Mouse (Mus musculus) gastrocnemius, postnatal 36 days (tissue): ENCODE data around the gene Smndc1. TPM values are rescaled to one million over a fixed set of nuclear protein-coding genes. Genes with fewer than 3 reads are reported as not detected.
"Not testable (repeated sequence)": the region's sequence is repeated elsewhere in the genome, so short reads cannot be mapped to it uniquely, and the experiment has no call there.

Experiments used
- DNase-seq, 2 experiments: peaks; one replicate each; pipeline ENCODE4 v3.0.0; 2022
- intact Hi-C: fragments of 180-260 bp; cut with DNase I; formaldehyde crosslinking; loops from one replicate; pipeline ENCODE4 v1.15.1; 2025
- total RNA-seq, 2 experiments: library from RNA; stranded (reverse); gene quantifications; 2 replicates each; pipeline ENCODE4 v1.2.3; 2021

The Smndc1 gene
- total RNA-seq, 2 experiments from 2014 or later: 20.9 to 25.2 TPM

DNA sequence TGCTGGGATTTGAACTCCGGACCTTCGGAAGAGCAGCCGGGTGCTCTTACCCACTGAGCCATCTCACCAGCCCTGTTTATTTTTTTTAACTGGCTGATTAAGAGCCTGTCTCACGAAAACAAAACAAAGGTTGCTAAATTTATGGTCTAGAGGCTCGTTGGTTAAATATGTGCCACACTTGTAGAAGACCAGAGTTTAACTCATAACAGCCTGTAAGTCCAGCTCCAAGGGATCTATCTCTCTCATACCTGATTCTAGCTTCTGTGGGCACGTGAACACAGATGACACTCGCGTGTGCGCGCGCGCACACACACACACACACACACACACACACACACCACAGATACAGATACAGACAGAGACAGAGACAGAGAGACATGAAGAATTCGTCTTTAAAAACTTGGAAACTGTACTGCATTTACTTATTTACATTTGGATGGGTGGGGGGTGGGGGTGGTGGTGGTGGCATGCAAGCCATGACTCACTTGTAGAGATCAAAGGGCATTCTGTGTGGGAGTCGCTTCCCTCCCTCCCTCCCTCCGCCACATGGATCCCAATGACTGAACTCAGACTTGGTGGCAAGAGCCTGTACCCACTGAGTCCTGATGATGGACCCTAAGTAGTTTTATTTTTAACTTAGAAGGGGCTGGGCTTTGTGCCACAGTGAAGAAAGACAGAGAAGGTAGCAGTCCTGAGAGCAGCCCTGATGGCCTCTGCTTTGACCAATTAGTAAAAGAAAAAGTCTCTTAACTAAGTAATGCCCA is 23.4 kb upstream of the Smndc1 start:
- no peak for DNase-seq
- intact Hi-C loops: no loop called here

GRCm38 (mm10) chr19:53412149-53412848 is 21.9 kb upstream of the Smndc1 start:
- no peak for DNase-seq
- intact Hi-C loops: no loop called here

- intact Hi-C loops: no loop called here
- DNase-seq: no peak
Measured at GRCm38 (mm10) chr19:53409663-53410307, 19.4 kb upstream of the Smndc1 start.

- no peak for DNase-seq
- intact Hi-C loops: no loop called here
Measured at GRCm38 (mm10) chr19:53408398-53408797, 18.0 kb upstream of the Smndc1 start.

DNA sequence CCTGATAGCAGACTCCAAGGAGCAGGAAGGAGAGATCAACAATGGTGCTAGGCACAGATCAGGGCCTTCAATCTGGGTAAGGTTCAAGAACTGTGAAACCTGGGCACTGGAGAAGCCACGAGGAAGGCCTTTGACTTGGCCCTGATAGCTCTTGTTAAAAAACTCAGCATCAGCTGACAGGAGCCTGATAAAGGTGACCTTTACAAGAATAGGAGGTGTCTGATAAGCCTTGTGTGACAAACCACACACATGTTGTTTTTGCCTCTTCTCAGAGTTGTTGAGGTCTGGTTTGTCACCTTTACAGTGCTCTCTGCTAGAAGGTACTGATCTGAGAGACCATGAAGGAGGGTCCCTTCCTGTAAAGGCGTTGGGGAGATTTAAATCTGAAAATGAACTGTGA is 17.0 kb upstream of the Smndc1 start:
- intact Hi-C loops: no loop called here
- DNase-seq: no peak

DNA sequence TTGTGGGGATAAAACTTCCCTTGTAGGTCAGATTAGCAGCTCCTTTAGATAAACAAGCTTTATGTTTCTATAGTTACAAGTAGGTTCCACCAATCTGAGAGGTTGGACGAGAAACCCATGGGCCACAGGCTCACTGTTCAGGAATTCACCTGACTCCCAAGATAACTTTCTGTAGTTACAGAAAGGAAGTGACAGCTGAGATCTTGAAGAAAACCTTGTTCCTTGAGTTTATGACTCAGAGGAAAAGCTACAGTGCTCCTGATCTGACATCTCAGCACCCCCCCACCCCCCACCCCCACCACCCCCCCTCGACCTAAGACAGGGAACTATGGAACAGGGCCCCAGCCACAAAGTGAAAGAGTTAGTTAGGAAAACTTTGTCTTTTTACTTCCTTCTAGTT is 15.4 kb upstream of the Smndc1 start:
- intact Hi-C loops: no loop called here
- no peak for DNase-seq

DNA sequence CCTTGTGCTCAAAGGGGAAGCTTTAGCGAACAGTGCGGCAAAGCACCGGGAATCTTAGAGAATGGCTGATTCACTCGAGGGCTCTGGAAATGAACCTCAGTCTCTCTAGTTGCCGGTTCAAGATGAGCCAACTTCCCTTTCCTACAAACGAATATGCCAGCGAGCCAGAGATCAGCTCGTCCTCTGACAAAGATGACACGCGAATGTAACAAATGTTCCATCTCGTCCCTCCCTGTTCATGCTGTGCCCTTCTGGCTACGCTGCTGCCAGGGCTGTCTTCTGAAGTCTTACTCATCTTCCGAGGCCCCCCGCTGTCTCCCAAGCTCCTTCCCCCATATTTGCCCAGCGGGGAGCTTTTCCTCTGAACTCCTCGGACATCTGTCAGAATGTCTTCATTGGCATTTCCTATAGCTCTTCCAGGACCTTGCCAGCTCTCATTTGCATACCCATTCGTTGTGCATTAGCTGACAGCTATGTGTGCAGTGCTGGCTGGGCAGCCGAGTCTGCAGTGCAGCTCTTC is 14.5 kb upstream of the Smndc1 start:
- DNase-seq: no peak
- intact Hi-C loops: no loop called here

- no peak for DNase-seq
- intact Hi-C loops: no loop called here
Measured at GRCm38 (mm10) chr19:53404219-53404836, 13.9 kb upstream of the Smndc1 start.

DNA sequence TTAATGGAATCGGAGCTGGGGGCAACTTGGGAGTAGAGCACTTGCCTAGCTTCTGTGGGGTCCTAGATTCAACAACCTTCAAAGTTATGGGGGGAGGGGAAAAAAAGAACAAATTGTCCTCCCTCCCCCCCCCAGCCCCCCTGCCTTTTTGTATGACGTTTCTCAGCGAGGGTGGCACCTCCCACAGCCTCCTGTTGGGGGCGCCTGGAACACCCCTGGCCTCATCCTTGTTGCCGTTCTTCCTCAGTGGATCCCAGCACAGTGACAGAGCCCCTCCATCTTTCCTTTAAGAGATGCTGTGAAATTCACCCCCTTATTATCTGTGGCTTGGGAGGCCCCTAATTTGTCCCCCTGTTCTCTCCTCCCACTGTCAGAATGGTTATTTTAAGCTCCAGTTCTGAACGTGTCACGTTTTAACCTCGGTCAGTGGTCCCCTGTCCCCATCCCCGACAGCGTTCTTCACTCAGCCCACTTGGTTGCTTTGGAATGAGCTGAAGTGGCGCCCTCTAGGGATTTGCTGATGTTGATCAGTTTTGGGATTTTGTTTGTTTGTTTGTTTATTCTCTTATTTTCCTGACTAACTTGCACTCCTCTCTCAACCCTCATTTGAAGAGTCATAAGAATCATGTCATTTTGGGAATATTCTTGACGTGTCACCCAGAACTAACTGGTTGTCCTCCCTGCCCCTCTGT is 12.5 kb upstream of the Smndc1 start:
- no peak for DNase-seq
- intact Hi-C loops: no loop called here

GRCm38 (mm10) chr19:53400332-53401110 is 10.1 kb upstream of the Smndc1 start:
- intact Hi-C loops: no loop called here
- no peak for DNase-seq

GRCm38 (mm10) chr19:53399213-53399612 is 8.8 kb upstream of the Smndc1 start:
- intact Hi-C loops: no loop called here

GRCm38 (mm10) chr19:53397451-53398233 is 7.3 kb upstream of the Smndc1 start:
- intact Hi-C loops: no loop called here
- no peak for DNase-seq

More at GRCm38 (mm10) chr19:53399213-53399612, 8.8 kb upstream of the Smndc1 start:
- DNase-seq: no peak

DNA sequence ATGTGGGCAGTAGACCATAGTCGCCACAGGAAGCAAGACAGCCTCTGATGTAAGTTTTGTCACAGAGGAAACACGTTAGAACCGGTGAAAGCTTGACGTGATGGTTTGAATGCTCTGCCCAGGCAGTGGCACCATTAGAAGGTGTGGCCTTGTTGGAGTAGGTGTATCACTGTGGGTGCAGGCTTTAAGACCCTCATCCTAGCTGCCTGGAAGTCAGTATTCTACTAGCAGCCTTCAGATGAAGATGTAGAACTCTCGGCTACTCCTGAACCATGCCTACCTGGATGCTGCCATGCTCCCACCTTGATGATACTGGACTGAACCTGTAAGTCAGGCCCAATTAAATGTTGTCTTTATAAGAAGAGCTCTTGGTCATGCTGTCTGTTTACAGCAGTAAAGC is 5.4 kb upstream of the Smndc1 start:
- intact Hi-C loops: loop anchor here (1.0 kb wide), 2 partner anchors 181 to 184 kb away; no protein-coding TSS in a partner anchor

DNA sequence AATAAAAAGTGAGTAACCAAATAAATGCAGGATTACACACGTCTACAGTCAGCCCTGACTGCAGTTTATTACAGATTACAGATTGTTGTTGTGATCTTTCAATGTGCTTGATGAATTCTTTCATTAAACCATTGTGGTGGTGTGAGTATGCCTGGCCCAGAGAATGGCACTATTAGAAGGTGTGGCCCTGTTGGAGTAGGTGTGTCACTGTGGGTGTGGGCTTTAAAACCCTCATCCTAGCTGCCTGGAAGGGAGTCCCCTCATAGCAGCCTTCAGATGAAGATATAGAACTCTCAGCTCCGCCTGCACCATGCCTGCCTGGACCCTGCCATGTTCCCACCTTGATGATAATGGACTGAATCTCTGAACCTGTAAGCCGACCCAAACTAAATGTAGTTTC is 4.6 kb upstream of the Smndc1 start:
- intact Hi-C loops: loop anchor here (1.0 kb wide), 1 partner anchor 185 kb away; no protein-coding TSS in a partner anchor
- DNase-seq: not testable (repeated sequence)

More for the DNA sequence above, 5.4 kb upstream of the Smndc1 start:
- DNase-seq: not testable (repeated sequence)

DNA sequence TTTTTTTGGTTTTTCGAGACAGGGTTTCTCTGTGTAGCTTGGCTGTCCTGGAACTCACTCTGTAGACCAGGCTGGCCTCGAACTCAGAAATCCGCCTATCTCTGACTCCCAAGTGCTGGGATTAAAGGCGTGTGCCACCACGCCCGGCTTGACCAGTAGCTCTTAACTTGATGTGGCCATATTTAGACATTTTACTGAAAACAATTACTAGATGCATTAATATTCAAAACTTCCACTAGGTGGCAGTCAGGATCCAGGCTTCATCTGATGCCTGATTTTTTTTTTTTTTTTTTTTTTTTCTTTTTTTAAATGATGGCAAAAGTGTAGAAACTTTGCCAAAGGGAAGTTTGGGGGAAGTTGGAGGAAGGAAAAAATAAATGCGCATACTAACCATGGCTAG is 4.2 kb upstream of the Smndc1 start:
- intact Hi-C loops: no loop called here
- DNase-seq: no peak

DNA sequence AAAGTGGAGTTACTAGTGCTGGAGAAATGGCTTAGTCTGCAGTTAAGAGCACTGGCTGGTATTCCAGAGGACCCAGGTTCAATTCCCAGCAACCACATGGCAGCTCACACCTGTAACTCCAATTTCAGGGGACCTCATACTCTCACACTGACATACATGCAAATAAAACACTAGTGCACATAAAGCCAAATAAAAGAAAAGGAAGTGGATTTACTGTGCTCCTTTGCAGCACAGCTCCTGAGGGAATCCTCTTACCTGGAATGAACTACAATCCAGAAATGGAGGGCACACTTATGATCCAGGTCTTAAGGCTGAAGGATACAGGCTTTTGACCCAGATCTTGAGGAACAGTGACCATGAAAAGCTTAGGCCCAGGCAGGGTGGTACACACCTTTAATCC is 3.3 kb upstream of the Smndc1 start:
- intact Hi-C loops: no loop called here
- no peak for DNase-seq

- DNase-seq: no peak
- intact Hi-C loops: no loop called here
Measured at GRCm38 (mm10) chr19:53392781-53393343, 2.5 kb upstream of the Smndc1 start.

DNA sequence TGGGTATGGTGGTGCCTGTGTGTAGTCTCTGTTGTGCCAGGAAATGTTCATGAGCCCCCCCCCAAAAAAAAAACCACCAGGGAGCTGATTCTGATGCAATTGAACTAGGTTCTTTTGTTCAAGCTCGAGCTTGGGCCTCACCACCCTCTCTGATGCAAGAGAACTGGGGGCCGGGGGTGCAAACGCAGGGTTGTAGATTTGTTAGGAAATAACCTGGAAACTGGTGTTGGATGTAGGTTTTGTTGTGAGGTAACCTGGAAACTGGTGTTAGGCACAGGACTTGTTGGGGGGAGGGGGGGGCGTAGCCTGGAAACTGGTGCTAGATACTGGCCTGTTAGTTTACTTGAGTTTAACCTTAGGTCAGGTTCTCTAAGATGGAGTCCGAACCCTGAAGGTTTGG is 1.4 kb upstream of the Smndc1 start:
- intact Hi-C loops: no loop called here
- no peak for DNase-seq
